Mouse (Mus musculus): ENCODE measurements around the gene Mmgt2.

DNA sequence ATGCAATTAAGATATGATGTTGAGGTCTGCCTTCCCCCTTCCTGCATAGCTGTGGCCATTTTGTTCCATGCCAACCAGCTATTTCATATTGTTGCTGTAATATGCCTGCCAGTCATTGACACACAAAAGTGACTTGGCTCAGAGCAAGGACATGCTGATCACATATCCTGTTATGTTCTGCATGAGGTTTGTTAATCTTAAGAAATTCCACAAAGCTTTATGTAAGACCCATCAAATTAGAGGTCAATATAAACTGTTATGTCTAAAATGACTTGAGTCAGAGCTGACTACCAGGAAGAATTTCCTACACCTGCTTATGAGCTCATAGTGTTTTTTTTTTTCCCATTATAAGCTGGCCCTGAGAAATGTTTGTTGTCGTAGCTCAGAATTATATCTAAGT lies 52.8 kb downstream of the Mmgt2 start:
- TF ChIP-seq CTCF (IDR thresholded peaks at IDR 0.05; ENCODE audit: borderline replicate concordance, extremely low read depth, insufficient read depth, insufficient read length): no peak
- no peak for TF ChIP-seq POLR2A (IDR thresholded peaks at IDR 0.05; ENCODE audit: borderline replicate concordance, extremely low read depth, insufficient read depth, insufficient read length, poor library complexity, severe bottlenecking)

All from brain, embryonic 14.5 days (tissue).